Mouse (Mus musculus) naive thymus-derived CD4-positive, alpha-beta T cell, adult 2 months (primary cell): ENCODE measurements around the gene Prr30.
"Not testable (repeated sequence)": the region's sequence is repeated elsewhere in the genome, so short reads cannot be mapped to it uniquely, and the experiment has no call there.

Experiments used
- DNase-seq: peaks from one replicate; pipeline ENCODE4 v3.0.0-alpha.2; 2011; ENCODE audit warnings: low read depth

The Prr30 gene

GRCm38 (mm10) chr14:101200230-101200629, at the start of gene Prr30:
TSS of gene Prr30 (minus strand) at chr14:101200330.
- no peak for DNase-seq

DNA sequence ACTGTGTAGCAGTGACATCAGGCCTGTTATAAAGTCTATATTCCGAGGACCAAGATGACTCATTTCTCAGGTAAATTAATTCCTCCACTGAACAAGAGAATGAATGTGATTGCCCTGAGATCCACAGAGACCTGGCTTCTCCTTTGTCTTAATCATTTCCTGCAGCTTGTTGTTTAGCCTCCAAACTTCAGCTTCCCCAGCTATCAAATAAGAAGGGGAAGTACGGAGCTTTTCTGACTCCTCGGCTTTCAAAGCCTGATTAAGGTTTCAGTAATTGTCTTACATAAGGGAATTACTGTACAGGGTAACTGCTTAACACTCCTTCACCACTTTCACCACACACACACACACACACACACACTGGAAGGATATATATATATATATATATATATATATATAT, 46.7 kb upstream of the Prr30 start:
- DNase-seq: no peak

GRCm38 (mm10) chr14:101245706-101246105, 45.6 kb upstream of the Prr30 start:
- no peak for DNase-seq

- not testable (repeated sequence) for DNase-seq
Observed at GRCm38 (mm10) chr14:101244441-101244840, 44.3 kb upstream of the Prr30 start.

DNA sequence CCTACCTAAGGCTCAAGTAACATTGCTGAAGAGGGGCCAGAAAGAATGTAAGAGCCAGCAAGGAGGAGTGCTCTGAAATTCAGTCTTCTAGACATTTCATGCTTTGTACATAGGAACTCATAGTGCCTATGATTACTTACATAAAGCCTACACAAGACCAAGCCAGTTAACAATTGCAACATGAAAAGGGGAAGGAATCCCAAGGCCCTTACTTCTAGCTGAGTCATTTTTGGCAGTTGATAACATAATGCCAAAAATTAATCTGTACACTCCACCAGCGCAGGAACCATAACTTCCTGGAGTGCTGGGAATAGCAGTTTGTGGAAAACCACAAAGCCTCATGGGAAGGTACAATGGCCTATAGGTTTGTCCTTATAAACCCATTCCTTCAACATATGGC, 37.8 kb upstream of the Prr30 start:
- no peak for DNase-seq

GRCm38 (mm10) chr14:101229068-101229467, 28.9 kb upstream of the Prr30 start:
- DNase-seq: no peak

- DNase-seq: no peak
Observed at GRCm38 (mm10) chr14:101222319-101222718, 22.2 kb upstream of the Prr30 start.

- DNase-seq: no peak
Observed at GRCm38 (mm10) chr14:101172258-101172657, 27.9 kb downstream of the Prr30 start.
